Mouse (Mus musculus) small intestine, adult 2 months (tissue): ENCODE measurements around the gene Cacna2d3.

Experiments used
- CTCF ChIP-seq: fragments of 200-500 bp; IDR thresholded peaks from 2 replicates; pipeline ENCODE4 v1.5.1; 2012; ENCODE audit warnings: low read depth, mild to moderate bottlenecking, control low read depth, inconsistent platforms, low read length, moderate library complexity, mixed read lengths; ENCODE audit not compliant: insufficient replicate concordance, insufficient read length; ENCODE audit errors: extremely low read depth
- POLR2A ChIP-seq: fragments of 200-500 bp; IDR thresholded peaks from 2 replicates; pipeline ENCODE4 v1.6.1; 2012; ENCODE audit warnings: low read depth, mild to moderate bottlenecking, control low read depth, inconsistent platforms, low read length, moderate library complexity

GRCm38 (mm10) chr14:29267233-29267874 is 454.3 kb downstream of the Cacna2d3 start:
- TF ChIP-seq CTCF (no peak), POLR2A (no peak)
